Mouse (Mus musculus) heart, postnatal 0 days (tissue): ENCODE data around the gene Ccdc57.

Experiments
- CTCF ChIP-seq: IDR thresholded peaks from 2 replicates; pipeline ENCODE4 v1.5.1; 2016; ENCODE audit warnings: antibody characterized with exemption, control low read depth, low read depth
- EP300 ChIP-seq: IDR thresholded peaks from 2 replicates; pipeline ENCODE4 v1.6.1; 2016; ENCODE audit warnings: antibody characterized with exemption, low read depth

DNA sequence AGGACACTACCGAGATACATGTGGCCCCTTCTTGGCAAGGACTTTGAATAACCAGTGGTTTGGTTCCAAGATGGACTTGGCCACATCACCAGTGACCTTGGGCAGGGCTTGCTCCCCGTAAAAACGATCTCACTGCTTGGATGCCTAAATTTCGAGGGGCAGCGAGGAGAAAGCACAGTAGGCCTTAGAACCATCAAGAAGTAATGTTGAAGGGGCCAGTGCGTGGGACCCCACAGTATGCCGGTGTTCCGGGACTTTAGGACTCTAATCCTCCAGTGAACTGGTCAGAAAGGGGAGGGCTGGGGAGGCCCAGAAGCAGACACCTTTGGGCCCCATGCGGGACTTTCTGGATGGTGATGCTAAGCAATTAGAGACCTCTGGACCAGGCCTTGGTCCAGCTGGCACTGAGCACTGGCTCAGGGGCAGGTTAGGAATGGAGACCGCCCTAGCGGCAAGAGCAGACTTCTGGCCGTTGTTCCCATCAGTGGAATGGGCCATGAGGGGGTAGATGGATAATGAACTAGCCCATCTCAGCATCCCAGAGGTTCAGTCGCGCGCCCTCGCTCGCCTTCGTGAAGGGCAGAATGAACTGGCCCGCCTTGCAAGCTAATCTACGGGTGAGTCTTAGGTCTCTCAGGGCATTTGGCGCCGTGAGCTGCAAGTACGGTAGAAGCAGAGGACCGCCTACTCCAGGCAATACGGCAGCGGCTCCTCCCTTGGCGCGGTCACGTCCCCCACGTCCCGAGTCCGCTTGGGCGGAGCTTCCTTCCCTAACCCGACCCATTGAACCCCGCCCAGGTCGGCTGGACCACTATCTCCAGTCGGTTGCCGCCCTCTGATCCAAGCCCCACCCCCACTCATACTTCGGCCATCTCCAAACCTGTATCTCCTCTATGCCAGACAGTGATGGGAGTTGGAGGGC lies 17.9 kb upstream of the Ccdc57 start:
- 0 out of 2 replicates have a peak, but pooled peaks have one; percentile 2 for TF ChIP-seq CTCF
- no peak for TF ChIP-seq EP300
